Mouse (Mus musculus) spleen, postnatal 14 days (tissue): ENCODE data around the gene Gm11992.

Experiments
- DNase-seq, 2 experiments: peaks; one replicate each; pipeline ENCODE4 v3.0.0; 2021 to 2022; ENCODE audit warnings: low spot score in 2 of 2

The Gm11992 gene

GRCm38 (mm10) chr11:9115367-9116120 is 67.2 kb downstream of the Gm11992 start:
- no peak for DNase-seq

- DNase-seq = no peak
Measured at GRCm38 (mm10) chr11:9116121-9116520, 67.7 kb downstream of the Gm11992 start.

DNA sequence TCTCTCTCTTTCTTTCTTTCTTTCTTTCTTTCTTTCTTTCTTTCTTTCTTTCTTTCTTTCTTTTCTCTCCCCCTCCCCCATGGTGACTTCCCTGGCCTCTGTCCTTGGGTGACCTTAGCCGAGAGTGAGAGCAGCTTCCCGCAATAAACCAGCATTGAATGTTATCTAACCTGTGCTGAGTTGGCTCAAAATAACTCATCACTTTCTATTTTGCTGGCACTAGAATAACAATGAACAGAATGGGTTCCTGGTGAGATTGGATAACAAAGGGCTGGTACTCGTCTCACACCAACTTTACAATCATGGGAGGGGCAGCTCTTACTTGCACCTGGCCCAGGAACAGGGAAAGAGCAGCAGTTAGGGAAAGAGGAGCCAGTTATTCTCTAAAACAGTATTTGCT is 68.5 kb downstream of the Gm11992 start:
- no peak for DNase-seq

DNA sequence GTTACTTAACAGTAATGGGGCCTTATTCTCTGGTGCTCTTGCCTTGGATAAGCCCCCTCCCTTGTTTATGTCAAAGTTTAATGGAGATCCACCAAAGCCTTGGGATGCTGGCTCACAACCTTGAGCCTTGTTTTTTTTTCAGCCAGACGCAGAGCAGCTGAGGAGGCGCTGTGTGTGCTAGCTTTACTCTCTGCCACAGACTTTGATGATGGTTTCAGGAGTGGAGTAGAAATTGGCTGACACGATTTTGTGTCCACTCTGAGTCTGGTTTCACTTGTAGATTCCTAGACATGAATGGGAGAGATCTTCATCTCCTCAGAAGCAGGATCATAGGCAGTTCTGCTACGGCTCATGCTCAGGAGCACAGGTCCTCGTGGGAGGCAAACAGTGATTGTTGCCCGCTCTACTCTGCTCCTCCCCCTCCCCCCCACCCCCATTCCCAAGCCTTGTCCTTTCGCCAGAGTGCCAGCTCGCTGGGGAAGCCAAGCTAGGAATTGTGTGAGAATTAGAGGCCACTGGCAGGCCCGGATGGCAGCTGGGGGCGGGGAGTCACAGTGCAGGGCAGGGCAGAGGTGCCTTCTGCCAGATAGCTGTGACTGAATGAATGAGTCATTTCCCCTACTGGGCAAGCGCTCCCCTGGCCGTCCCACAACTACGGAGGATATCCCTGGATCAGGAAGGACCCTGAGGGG is 69.1 kb downstream of the Gm11992 start:
- DNase-seq = no peak

GRCm38 (mm10) chr11:9118050-9118420 is 69.6 kb downstream of the Gm11992 start, which contains the start of gene Upp1:
Gene Upp1, plus strand, starts transcription at chr11:9118103.
- DNase-seq = no peak

DNA sequence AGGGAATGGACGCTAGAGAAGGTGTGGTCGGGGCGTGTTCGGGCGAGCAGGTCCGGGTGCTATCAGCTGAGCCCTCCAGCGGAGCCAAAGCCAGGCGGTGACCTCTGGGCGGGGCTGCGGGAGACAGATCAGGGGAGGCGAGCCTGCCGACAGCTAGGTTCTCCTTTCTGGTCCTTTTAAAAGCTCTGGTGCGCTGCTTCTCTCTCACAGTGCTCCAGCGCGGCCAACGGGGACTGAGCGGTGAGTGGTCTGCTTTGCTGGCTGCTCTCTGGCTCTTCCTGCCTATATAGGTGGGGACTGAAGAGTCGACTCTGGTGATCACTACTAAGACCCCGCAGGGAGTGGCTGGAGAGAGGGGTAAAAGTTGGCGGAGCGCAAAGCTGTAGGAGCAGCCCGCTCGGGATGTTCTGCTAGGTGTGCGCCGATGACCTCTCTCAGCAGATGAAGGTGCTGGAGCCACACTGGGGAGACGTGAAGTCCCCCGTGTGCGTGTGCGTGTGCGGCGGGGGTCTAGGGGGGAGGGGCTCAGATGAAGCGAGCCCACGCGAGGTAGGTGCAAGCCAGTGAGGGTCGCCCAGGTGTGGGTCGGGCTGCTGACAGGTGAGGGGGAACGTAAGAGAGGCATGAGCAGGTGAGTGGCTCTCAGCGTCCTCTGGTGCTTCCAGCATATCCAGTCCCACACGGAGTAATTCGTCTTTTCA is 70.2 kb downstream of the Gm11992 start:
- DNase-seq = no peak
